Mouse (Mus musculus) NIH3T3 (cell line): ENCODE results near the gene Magt1.
"Not testable (repeated sequence)": the region's sequence is repeated elsewhere in the genome, so short reads cannot be mapped to it uniquely, and the experiment has no call there.

Experiments
- DNase-seq: peaks from one replicate; pipeline ENCODE4 v3.0.0-alpha.2; 2012; ENCODE audit warnings: low read depth

Gene Magt1

DNA sequence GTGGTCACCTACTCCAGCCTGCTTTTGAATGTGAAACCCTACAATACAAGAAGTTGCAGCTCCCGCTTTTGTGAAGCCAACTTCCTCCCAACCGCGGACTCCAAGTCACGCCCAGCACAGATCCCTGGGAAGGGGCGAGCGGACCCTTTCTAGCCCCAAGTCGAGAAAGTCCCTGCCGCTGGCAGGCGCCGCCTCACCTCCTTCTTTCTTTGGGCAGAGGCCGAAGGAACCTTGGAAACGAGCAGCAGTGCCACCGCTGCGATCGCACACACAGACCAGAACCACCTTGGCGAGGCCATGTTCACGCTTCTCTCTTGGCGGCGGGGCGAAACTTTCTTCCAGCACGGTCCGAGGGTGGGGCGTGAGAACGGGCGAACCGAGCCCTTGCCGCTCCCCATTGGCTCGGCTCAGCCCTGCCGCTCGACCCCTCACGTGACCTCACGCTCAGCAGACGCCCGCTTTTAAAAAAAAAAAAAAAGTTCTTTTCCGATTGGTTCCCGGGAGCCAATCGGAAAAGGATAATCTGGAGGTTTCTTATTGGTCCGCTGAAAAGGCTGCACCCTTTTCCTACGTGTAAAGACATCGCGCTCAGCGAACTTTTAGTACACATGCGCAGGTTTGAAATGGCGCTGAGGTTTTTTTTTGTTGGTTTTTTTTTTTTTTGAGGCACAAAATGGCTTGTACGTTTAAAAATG, at the start of gene Magt1:
Gene Magt1 (minus strand): TSS at position 442 of the 695 bp plus-strand sequence.
- DNase-seq, result peak; percentile 91

GRCm38 (mm10) chrX:106048191-106048590, 36.5 kb upstream of the Magt1 start:
- peak; percentile 28 for DNase-seq

GRCm38 (mm10) chrX:106045928-106046327, 34.2 kb upstream of the Magt1 start:
- no peak for DNase-seq

DNA sequence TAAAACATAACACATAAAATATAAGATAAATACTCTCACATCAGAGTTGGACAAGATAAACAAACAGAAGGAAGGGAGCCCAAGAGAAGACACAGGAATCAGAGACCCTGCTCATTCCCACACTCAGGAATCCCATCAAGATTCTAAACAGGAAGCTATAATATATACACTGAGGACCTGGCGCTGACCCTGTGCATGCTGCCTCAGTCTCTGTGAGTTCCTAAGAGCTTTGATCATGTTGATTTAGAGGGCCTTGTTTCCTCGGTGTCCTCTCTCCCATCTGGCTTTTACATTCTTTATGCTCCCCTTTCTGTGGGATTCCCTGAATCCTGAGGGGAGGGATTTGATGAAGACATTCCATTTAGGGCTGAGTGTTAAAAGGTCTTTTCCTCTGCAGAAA, 33.7 kb upstream of the Magt1 start:
- no peak for DNase-seq

- peak; percentile 73 for DNase-seq
These were observed 32.3 kb upstream of the Magt1 start for GRCm38 (mm10) chrX:106043863-106044617.

GRCm38 (mm10) chrX:106037185-106037752, 25.6 kb upstream of the Magt1 start:
- no peak for DNase-seq

DNA sequence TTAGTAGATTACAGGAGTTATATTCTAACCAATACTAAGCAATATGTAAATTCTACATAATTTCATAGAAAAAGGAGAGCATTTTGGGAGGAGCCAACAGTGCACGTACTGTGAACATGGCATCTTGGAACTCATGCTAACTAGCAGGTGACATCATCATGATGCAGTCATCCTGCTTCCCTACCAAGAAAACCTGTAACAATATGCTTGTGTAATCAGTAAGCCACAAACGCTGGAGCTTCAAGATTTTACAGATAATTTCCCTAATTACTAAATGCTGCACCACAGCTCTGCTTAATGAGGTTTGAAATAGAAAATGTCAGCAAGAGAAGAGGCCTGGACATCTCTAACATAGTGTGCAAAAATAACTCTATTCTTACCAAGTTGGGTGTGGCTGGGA, 24.0 kb upstream of the Magt1 start:
- DNase-seq, result no peak

GRCm38 (mm10) chrX:106031124-106031523, 19.4 kb upstream of the Magt1 start:
- no peak for DNase-seq

- no peak for DNase-seq
These were observed 18.5 kb upstream of the Magt1 start for GRCm38 (mm10) chrX:106030176-106030575.

DNA sequence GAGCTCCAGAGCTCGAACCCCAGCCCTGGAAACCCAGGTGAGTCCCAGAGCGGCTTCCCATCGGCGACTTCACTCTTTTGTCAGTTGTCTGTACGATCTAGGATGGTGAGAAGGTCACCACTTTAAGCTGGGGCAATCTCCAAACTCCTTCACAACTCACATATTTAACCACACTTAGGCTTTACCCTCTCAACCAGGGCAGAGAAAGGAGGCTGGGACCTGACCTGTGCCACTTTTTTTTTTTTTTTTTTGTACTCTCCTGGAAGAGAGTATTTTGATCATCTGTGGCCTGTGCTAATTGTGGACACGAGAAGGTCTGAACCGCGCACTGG, 15.6 kb upstream of the Magt1 start:
- no peak for DNase-seq

DNA sequence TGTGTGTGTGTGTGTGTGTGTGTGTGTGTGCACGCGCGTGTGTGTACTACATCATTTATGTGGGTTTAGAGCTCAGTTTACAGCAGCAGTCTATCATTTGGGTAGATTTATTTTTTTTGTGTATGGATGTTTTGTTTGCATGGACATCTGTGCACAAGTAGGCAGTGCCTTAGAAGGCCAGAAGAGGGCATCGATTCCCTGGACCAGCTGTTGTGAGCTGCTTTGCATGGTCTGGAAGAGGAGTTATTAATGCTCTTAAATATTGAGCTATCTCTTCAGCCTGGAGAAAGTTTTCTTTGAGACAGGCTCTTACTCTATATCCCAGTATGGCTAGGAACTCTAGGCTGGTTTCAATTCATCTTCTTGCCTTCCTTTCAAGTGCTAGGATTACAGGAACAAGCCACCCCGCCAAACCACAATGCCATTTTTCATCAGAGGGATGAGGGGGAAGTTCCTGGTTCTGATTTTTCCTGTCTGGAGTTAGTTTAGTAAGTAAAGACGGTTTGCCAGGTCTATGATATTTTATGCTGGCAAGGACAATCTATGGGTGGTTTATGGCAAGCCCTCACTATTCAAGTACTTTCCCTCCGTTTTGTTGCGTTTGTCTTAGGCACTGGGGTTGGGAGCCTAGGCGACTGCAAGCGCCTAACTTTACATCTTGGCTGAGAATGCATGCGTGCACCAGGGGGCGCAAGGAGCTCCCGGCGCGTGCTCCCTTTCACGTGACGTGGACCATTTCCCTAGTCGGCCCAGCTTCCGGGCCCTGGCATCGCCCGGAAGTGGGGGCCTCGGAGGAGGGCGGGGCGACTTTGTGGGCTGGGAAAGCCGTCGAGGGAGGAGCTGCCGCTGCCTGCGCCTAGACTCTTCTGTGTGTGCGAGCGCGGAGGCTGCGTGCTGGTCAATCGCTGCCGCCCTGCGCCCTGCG, 15.0 kb upstream of the Magt1 start, which contains the start of gene Atp7a:
Gene Atp7a (plus strand): TSS at position 859 of the 925 bp plus-strand sequence.
- peak; percentile 96 for DNase-seq

DNA sequence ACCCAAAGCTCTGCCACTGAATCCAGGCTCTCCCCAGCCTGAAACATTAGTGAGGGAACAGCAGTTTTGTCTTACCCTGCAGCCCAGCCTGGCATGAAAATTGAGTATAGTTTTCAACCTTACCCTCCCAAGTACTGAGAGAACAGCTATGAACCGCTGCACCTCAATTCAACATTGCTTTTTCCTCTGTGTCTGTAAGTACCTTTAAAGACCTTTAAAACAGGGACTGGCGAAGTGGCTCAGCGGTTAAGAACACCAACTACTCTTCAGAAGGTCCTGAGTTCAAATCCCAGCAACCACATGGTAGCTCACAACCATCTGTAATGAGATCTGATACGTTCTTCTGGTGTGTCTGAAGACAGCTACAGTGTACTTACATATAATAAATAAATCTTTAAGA, 5.8 kb upstream of the Magt1 start:
- DNase-seq, result no peak

GRCm38 (mm10) chrX:106017102-106017501, 5.4 kb upstream of the Magt1 start:
- DNase-seq, result no peak

- peak; percentile 92 for DNase-seq
These were observed 4.0 kb upstream of the Magt1 start, which contains the start of gene Cox7b for GRCm38 (mm10) chrX:106015571-106016322. Gene Cox7b, plus strand, starts transcription at chrX:106015700.

DNA sequence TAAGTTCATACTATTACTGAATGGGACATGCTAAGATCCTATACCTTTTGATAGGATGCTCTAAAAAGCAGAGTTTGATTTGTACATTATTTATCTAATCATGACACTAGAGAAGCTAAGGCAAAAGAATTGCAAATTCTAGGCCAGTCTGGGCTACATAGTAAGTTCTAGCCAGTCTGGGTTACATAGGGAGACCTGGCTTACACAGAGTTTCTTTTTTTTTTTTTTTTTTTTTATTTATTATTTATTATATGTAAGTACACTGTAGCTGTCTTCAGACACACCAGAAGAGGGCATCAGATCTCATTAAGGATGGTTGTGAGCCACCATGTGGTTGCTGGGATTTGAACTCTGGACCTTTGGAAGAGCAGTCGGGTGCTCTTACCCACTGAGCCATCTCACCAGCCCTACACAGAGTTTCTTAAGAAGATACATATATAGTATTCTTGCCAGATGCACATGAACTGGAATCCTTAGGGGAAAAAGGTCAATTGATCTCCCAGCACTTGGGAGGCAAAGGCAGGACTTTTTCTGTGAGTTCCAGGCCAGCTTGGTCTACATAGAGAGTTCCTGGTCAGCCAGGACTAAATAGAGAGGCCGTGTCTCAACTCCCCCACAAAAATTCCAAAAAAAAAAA, 3.2 kb upstream of the Magt1 start:
- DNase-seq, result peak; percentile 12

DNA sequence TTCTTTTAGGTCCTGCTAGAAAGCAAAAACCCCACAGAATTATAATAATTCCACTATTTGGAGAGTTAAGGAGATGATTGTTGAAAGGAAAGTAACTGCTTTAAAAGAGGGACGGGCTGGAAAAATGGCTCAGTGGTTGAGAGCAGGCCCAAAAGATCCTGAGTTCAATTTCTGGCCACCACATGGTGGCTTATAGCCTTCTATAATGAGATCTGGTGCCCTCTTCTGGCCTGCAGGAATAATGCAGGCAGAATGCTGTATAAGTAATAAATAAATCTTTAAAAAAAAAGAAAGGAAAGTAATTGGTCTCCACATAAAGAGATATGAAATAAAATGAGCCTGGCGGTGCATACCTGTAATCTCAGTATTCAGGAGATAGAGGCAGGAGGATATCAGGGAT, 1.5 kb upstream of the Magt1 start:
- DNase-seq, result peak; percentile 85

- peak; percentile 8 for DNase-seq
These were observed 853 bp upstream of the Magt1 start for GRCm38 (mm10) chrX:106012559-106012958.

- no peak for DNase-seq
These were observed 944 bp downstream of the Magt1 start for GRCm38 (mm10) chrX:106010762-106011161.

GRCm38 (mm10) chrX:106001605-106002004, 10.1 kb downstream of the Magt1 start:
- no peak for DNase-seq

DNA sequence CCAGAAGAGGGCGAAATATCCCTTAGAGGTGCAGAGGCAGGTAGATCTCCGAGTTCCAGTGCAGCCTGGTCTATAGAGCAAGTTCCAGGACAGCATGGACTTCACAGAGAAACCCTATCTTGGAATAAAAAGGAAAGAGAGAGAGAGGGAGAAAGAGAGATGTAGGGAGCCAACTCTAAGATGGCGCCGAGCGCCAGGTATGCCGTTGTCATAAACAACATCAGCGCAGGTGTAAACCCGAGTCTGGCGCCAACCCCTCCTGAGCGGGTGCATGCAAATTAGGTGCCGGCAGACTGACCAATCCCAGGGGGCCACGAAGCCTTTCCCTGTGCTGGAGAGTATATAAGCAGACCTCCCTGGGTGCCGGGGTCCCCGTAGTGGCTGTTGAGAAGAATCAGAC, 54.6 kb downstream of the Magt1 start:
- DNase-seq, result not testable (repeated sequence)

DNA sequence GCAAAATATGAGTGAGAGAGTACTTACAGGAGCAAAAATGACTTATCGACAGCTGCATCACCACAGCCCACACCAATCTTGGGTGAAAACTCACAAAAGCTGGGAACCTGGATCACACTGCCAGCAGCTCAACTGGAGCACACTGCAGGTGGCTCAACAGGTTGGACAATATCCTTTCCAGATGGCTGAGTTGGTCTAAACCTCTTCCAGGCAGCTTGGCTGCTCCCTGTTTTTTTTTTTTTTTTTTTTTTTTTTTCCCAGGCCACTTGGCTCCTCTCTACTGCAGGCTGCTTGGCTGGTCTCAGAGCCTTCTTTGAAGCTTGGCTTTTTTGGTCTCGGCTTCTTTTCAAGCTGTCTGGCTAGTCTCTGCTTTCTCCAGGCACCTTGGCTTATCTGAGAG, 57.7 kb downstream of the Magt1 start:
- no peak for DNase-seq
